Mouse (Mus musculus) hindbrain, embryonic 12.5 days (tissue): ENCODE data around the gene Rsph9. TPM values are rescaled to one million over a fixed set of nuclear protein-coding genes. Genes with fewer than 3 reads are reported as not detected.

ENCODE experiments used
- ATAC-seq: fragments of 200-750 bp; cut with Nextera tagmentation; 2 replicates; pipeline ENCODE4 v1.8.0; 2017; ENCODE audit warnings: moderate TSS enrichment; ENCODE audit not compliant: low FRiP score
- H3K27ac ChIP-seq: fragments of 300-500 bp; sonication (generic); 2 replicates; pipeline ENCODE4 v1.5.1; 2016; ENCODE audit warnings: mild to moderate bottlenecking
- H3K27me3 ChIP-seq: fragments of 300-500 bp; sonication (generic); 2 replicates; pipeline ENCODE4 v1.6.1; 2016; ENCODE audit warnings: mild to moderate bottlenecking
- H3K36me3 ChIP-seq: fragments of 300-500 bp; sonication (generic); 2 replicates; pipeline ENCODE4 v1.6.1; 2016; ENCODE audit warnings: mild to moderate bottlenecking
- H3K4me1 ChIP-seq: fragments of 300-500 bp; sonication (generic); 2 replicates; pipeline ENCODE4 v1.6.1; 2016
- H3K4me2 ChIP-seq: fragments of 300-500 bp; sonication (generic); replicated peaks from 2 replicates; pipeline ENCODE4 v1.6.1; 2016; ENCODE audit warnings: mild to moderate bottlenecking
- H3K4me3 ChIP-seq: fragments of 300-500 bp; sonication (generic); 2 replicates; pipeline ENCODE4 v1.5.1; 2016; ENCODE audit warnings: mild to moderate bottlenecking
- H3K9ac ChIP-seq: fragments of 300-500 bp; sonication (generic); 2 replicates; pipeline ENCODE4 v1.6.1; 2016; ENCODE audit warnings: mild to moderate bottlenecking, moderate library complexity
- H3K9me3 ChIP-seq: fragments of 300-500 bp; sonication (generic); replicated peaks from 2 replicates; pipeline ENCODE4 v1.6.1; 2016; ENCODE audit warnings: mild to moderate bottlenecking
- WGBS: fragments of 180-500 bp; shearing (Covaris S2); methylation state at CpG from one replicate; pipeline ENCODE4 v1.1.7; 2016; 5-methylcytosine and 5-hydroxymethylcytosine counted together
- polyA plus RNA-seq: library from polyadenylated mRNA; unstranded; fragments of >200 nt; fragmentation: Nextera tagmentation; extraction: Ambion mirVana; gene quantifications from 2 replicates; pipeline ENCODE4 v1.2.1, GENCODE M21; 2016

Gene Rsph9
- polyA plus RNA-seq, 1 experiment from 2014 or later, result 21.5 TPM

DNA sequence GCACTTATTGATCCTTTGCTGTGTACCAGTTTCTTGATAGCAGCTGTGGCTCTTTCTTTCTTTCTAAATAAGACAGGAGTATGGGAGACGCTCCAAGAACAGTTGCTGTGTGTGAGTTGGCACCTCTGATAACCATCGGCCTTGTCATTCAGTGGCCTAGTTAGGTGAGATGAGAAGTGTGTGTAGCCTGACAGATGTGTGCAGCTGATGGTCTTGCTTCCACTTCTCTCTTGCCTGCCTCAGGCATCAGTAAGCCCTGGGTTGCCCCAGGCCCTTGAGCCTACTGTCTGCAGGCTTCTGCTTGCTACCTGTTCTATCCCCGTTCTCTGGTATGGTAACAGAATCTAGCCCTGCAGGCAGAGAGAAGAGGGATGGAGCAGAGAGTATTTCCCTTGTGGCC lies 27.1 kb downstream of the Rsph9 start:
- Histone ChIP-seq H3K27ac (no peak overlapping the region), H3K9me3 (no peaks in the 10 kb centered on the region), H3K27me3 (no peaks in the 10 kb centered on the region), H3K4me3 (no peak overlapping the region), H3K4me1 (peaks cover 5% of the 10 kb centered on the region), H3K36me3 (peaks cover 47% of the 10 kb centered on the region), H3K9ac (no peak overlapping the region), H3K4me2 (no peak overlapping the region)
- WGBS, result 91% methylated on average over 3 of the region's 3 CpGs
- no peak for ATAC-seq

- no peak overlapping the region for H3K4me3 ChIP-seq
- H3K27me3 ChIP-seq, result no peaks in the 10 kb centered on the region
- H3K9ac ChIP-seq, result no peak overlapping the region
- H3K9me3 ChIP-seq, result no peaks in the 10 kb centered on the region
- 0 out of 2 replicates have a peak overlapping the region, but pooled peaks have one; percentile 17 for H3K27ac ChIP-seq
- H3K4me1 ChIP-seq, result peaks cover 12% of the 10 kb centered on the region
- no peak overlapping the region for H3K4me2 ChIP-seq
- 77% methylated on average over 11 of the region's 11 CpGs for WGBS
- H3K36me3 ChIP-seq, result peaks cover 45% of the 10 kb centered on the region
- ATAC-seq, result no peak
Measured at GRCm38 (mm10) chr17:46116138-46116537, 27.9 kb downstream of the Rsph9 start.

GRCm38 (mm10) chr17:46115489-46115888 lies 28.5 kb downstream of the Rsph9 start:
- H3K9ac ChIP-seq, result no peak overlapping the region
- 0 out of 2 replicates have a peak overlapping the region, but pooled peaks have one; percentile 17 for H3K27ac ChIP-seq
- no peak for ATAC-seq
- H3K36me3 ChIP-seq, result peaks cover 45% of the 10 kb centered on the region
- no peak overlapping the region for H3K4me2 ChIP-seq
- 51% methylated on average over 2 of the region's 2 CpGs for WGBS
- no peaks in the 10 kb centered on the region for H3K27me3 ChIP-seq
- H3K9me3 ChIP-seq, result no peaks in the 10 kb centered on the region
- peaks cover 12% of the 10 kb centered on the region for H3K4me1 ChIP-seq
- H3K4me3 ChIP-seq, result no peak overlapping the region

- Histone ChIP-seq H3K9ac (peak within 1 kb of the TSS; percentile 84), H3K36me3 (peaks cover 11% of the 10 kb centered on the region; the same call in 1 of the 2 replicates), H3K4me2 (peak within 1 kb of the TSS; percentile 84), H3K9me3 (no peaks in the 10 kb centered on the region), H3K4me3 (peak within 1 kb of the TSS; percentile 84), H3K27me3 (peaks cover 8% of the 10 kb centered on the region; the same call in 1 of the 2 replicates), H3K4me1 (peaks cover 12% of the 10 kb centered on the region), H3K27ac (peak within 1 kb of the TSS; percentile 82)
- 7% methylated on average over 38 of the region's 38 CpGs for WGBS
- peak; percentile 96 for ATAC-seq
Measured at GRCm38 (mm10) chr17:46110402-46111289, 33.4 kb downstream of the Rsph9 start, which contains the start of gene Mrps18a. TSS of gene Mrps18a (plus strand) at chr17:46110986.

GRCm38 (mm10) chr17:46108286-46108685 lies 35.7 kb downstream of the Rsph9 start:
- Histone ChIP-seq H3K4me2 (no peak overlapping the region), H3K9ac (no peak overlapping the region), H3K4me3 (no peak overlapping the region), H3K9me3 (no peaks in the 10 kb centered on the region), H3K36me3 (0 out of 2 replicates have a peak, but pooled peaks cover 2% of the 10 kb centered on the region), H3K4me1 (peaks cover 18% of the 10 kb centered on the region), H3K27me3 (peaks cover 8% of the 10 kb centered on the region; the same call in 1 of the 2 replicates), H3K27ac (no peak overlapping the region)
- no peak for ATAC-seq
- 83% methylated on average over 4 of the region's 4 CpGs for WGBS

- Histone ChIP-seq H3K27me3 (peaks cover 7% of the 10 kb centered on the region; the same call in 1 of the 2 replicates), H3K9me3 (no peaks in the 10 kb centered on the region), H3K27ac (no peak overlapping the region; the same call in 1 of the 2 replicates), H3K36me3 (no peaks in the 10 kb centered on the region), H3K4me1 (peaks cover 10% of the 10 kb centered on the region), H3K4me2 (peak overlapping the region; percentile 11; the same call in 1 of the 2 replicates), H3K4me3 (no peak overlapping the region), H3K9ac (peak overlapping the region; percentile 35; the same call in 1 of the 2 replicates)
- WGBS, result 31% methylated on average over 12 of the region's 12 CpGs
- ATAC-seq, result no peak
Measured at GRCm38 (mm10) chr17:46104487-46104886, 39.5 kb downstream of the Rsph9 start.

- 49% methylated on average over 8 of the region's 8 CpGs for WGBS
- H3K9me3 ChIP-seq, result no peaks in the 10 kb centered on the region
- H3K4me1 ChIP-seq, result peaks cover 10% of the 10 kb centered on the region
- no peaks in the 10 kb centered on the region for H3K36me3 ChIP-seq
- ATAC-seq, result no peak
- H3K4me3 ChIP-seq, result no peak overlapping the region
- H3K27me3 ChIP-seq, result peaks cover 3% of the 10 kb centered on the region; the same call in 1 of the 2 replicates
- H3K4me2 ChIP-seq, result no peak overlapping the region
- H3K27ac ChIP-seq, result no peak overlapping the region
- no peak overlapping the region for H3K9ac ChIP-seq
Measured at GRCm38 (mm10) chr17:46102608-46103159, 41.3 kb downstream of the Rsph9 start.

DNA sequence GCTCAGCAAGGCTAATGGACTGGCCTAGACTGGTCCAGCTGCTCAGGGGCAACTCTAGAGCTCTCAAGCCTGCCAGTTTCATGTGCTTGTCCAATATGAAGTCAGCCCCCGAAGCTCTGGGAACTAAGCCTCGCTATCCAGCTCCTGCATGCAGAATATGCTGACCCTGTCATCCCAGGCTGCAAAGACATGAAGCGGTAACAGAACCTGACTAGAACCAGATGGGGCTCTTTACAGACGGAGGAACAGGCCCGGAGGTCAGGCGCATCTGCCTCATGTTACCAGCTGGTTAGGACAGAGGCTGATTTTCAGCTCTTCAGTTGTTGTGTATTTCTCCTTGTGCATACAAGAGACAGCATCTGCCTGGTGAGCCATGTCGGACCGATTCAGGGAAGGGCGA lies 42.1 kb downstream of the Rsph9 start:
- no peak overlapping the region for H3K4me2 ChIP-seq
- no peak overlapping the region for H3K27ac ChIP-seq
- peaks cover 3% of the 10 kb centered on the region; the same call in 1 of the 2 replicates for H3K27me3 ChIP-seq
- no peak overlapping the region for H3K4me3 ChIP-seq
- H3K9ac ChIP-seq, result no peak overlapping the region
- ATAC-seq, result no peak
- H3K4me1 ChIP-seq, result peaks cover 10% of the 10 kb centered on the region
- no peaks in the 10 kb centered on the region for H3K9me3 ChIP-seq
- 68% methylated on average over 9 of the region's 9 CpGs for WGBS
- no peaks in the 10 kb centered on the region for H3K36me3 ChIP-seq

DNA sequence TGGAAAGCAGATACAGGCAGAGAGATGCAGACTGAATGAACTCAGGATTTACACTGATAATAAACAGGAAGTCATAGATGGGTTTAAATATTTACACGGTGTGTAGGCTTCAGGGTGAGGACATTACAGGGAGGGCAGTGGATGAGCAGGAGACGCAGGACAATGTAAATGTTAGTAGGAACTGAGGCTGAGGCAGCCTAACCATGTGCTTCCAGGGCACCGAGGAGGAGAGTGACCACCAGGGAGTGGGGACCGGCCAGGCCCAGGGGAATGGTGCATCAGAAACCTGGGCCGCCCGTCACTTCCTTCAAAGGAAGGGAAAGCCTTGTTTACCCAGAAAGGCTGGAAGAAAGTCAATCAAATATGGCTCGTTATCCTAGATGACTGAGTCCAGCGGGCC lies 45.5 kb downstream of the Rsph9 start:
- no peak overlapping the region for H3K27ac ChIP-seq
- no peak overlapping the region for H3K4me3 ChIP-seq
- 0 out of 2 replicates have a peak, but pooled peaks cover 4% of the 10 kb centered on the region for H3K4me1 ChIP-seq
- 70% methylated on average over 8 of the region's 8 CpGs for WGBS
- H3K36me3 ChIP-seq, result no peaks in the 10 kb centered on the region
- H3K9ac ChIP-seq, result no peak overlapping the region
- no peaks in the 10 kb centered on the region for H3K9me3 ChIP-seq
- no peaks in the 10 kb centered on the region for H3K27me3 ChIP-seq
- no peak for ATAC-seq
- H3K4me2 ChIP-seq, result no peak overlapping the region

DNA sequence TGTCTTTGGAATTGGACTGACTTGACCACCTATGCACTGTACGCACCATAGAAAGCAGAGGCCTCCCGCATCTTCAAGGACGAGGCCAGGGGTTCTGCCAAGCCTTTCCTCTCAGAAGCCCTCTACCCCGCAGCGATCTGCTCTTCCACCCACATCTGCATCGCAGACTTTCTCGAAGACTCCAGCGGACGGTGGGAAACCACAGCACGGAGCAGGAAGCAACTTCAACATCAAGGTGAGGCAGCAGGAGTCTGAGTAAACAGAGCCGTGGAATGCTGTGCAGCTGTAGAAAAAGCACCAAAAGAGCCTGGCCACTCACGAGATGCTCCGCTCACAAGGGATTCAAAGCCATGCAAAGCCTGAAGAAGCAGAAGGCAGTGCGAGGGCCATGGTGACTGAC lies 52.1 kb downstream of the Rsph9 start:
- 72% methylated on average over 14 of the region's 14 CpGs for WGBS
- H3K4me1 ChIP-seq, result no peaks in the 10 kb centered on the region
- H3K9me3 ChIP-seq, result no peaks in the 10 kb centered on the region
- H3K27ac ChIP-seq, result no peak overlapping the region
- no peak overlapping the region for H3K9ac ChIP-seq
- H3K36me3 ChIP-seq, result no peaks in the 10 kb centered on the region
- ATAC-seq, result no peak
- H3K4me3 ChIP-seq, result no peak overlapping the region
- H3K27me3 ChIP-seq, result no peaks in the 10 kb centered on the region
- H3K4me2 ChIP-seq, result no peak overlapping the region

DNA sequence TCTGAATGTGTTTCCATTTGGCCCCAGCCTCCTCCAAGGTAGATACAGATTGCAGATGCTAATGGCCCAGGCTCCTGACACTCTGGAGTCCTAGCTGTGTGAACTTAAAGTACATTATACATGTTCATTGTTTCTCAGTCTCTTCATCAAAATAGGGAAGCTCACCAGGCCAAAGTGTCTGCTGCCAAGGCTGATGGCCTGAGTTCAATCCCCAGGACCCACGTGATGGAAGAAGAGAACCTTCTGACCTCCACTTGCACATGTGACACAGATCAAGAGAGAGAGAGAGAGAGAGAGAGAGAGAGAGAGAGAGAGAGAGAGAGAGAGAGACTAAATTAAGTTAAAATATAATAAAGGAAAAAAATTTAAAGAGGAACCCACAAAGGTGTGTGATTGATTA lies 52.7 kb downstream of the Rsph9 start:
- no peak overlapping the region for H3K4me2 ChIP-seq
- 64% methylated on average over 1 of the region's 1 CpGs for WGBS
- H3K4me1 ChIP-seq, result peaks cover 5% of the 10 kb centered on the region; the same call in 1 of the 2 replicates
- H3K27me3 ChIP-seq, result no peaks in the 10 kb centered on the region
- no peak overlapping the region for H3K9ac ChIP-seq
- no peak overlapping the region for H3K27ac ChIP-seq
- ATAC-seq, result no peak
- H3K9me3 ChIP-seq, result no peaks in the 10 kb centered on the region
- no peak overlapping the region for H3K4me3 ChIP-seq
- no peaks in the 10 kb centered on the region for H3K36me3 ChIP-seq

- Histone ChIP-seq H3K27me3 (no peaks in the 10 kb centered on the region), H3K4me1 (peaks cover 31% of the 10 kb centered on the region), H3K4me3 (no peak overlapping the region), H3K4me2 (no peak overlapping the region), H3K9ac (no peak overlapping the region), H3K36me3 (no peaks in the 10 kb centered on the region), H3K27ac (no peak overlapping the region), H3K9me3 (no peaks in the 10 kb centered on the region)
- 61% methylated on average over 17 of the region's 17 CpGs for WGBS
- no peak for ATAC-seq
Measured at GRCm38 (mm10) chr17:46086341-46086870, 57.6 kb downstream of the Rsph9 start.
